Mouse (Mus musculus): ENCODE results near the gene Glrx2. TPM values are rescaled to one million over a fixed set of nuclear protein-coding genes. Genes with fewer than 3 reads are reported as not detected.
"Not testable (repeated sequence)": the region's sequence is repeated elsewhere in the genome, so short reads cannot be mapped to it uniquely, and the experiment has no call there.

Glrx2 gene
- 16.6 and 18.1 TPM in 2 replicates for polyA plus RNA-seq (2012; rRNA removed)

DNA sequence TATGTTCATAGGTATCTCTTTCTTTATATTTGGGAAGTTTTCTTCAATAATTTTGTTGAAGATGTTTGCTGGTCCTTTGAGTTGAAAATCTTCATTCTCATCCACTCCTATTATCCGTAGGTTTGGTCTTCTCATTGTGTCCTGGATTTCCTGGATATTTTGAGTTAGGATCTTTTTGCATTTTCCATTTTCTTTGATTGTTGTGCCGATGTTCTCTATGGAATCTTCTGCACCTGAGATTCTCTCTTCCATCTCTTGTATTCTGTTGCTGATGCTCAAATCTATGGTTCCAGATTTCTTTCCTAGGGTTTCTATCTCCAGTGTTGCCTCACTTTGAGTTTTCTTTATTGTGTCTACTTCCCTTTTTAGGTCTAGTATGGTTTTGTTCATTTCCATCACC lies at the start of gene Glrx2:
TSS of gene Glrx2 (plus strand) at position 301 of the 400 bp plus-strand sequence.
- DNase-seq (ENCODE audit: low read depth): not testable (repeated sequence)

DNA sequence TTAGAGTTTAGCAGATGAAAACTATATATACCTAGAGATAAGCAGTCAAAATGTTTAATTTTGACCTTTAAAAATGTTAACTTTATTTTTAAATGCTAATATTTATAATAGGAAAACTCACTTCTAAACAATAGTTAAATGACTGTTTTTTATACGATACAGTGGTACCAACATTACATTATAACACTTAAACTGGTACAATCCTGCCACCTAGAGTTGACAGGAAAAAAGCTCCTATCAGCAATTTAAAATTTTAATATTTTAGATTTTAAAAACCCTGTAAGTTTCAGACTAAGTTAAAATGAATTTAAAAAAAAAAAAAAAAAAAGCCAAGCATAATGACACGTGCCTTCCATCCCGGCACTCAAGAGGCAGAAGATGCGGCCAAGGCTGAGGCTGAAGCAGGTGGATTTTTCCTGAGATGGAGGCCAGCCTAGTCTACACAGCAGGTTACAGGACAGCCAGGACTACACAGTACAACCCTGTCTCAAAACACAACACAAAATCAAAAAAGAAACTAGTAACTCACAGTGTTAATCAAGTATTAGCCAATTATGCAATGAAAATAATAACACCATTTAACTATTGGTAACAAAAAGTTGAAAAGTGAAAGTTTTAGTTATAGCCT lies 40.3 kb upstream of the Glrx2 start:
- no peak for DNase-seq (ENCODE audit: low read depth)

DNA sequence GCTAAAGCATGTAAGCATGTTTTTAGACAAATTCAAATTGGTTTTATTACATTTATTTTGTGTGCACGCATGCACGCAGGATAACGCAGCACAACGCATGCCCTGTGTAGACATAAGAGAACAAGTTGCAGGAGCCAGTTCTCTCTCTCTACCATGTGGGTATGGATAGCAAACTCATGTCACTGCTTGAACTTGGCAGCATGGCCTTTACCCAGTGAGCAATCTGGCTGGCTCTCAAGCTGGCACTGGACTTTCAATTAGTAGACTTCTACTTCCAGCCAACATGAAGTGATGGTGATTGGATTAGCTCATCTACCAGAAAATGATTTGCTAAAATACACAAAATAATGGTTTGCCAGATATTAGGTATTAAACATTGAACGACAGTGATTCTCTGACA lies 35.0 kb upstream of the Glrx2 start:
- peak; percentile 58 for DNase-seq (ENCODE audit: low read depth)

GRCm38 (mm10) chr1:143684849-143685248 lies 31.3 kb upstream of the Glrx2 start:
- DNase-seq (ENCODE audit: low read depth): no peak

DNA sequence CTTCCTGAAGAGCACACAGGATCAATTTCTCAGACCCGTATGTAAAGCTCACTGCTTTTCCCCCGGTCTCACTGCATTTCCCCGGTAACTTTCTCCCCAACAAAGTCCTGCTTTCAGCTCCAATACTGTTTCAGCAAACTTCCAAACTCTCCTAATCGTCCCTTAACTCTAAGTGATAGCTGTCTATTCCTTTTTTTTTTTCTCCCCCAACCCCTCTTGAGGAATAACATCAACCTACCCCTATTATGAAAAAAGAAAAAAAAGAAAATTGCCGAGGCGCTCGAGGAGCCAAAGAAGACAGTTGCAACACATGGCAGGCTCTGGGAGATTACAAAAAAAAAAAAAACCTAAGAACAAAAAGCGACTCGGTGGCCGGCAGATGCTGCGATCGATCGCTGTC lies 14.4 kb upstream of the Glrx2 start:
- DNase-seq (ENCODE audit: low read depth): no peak

DNA sequence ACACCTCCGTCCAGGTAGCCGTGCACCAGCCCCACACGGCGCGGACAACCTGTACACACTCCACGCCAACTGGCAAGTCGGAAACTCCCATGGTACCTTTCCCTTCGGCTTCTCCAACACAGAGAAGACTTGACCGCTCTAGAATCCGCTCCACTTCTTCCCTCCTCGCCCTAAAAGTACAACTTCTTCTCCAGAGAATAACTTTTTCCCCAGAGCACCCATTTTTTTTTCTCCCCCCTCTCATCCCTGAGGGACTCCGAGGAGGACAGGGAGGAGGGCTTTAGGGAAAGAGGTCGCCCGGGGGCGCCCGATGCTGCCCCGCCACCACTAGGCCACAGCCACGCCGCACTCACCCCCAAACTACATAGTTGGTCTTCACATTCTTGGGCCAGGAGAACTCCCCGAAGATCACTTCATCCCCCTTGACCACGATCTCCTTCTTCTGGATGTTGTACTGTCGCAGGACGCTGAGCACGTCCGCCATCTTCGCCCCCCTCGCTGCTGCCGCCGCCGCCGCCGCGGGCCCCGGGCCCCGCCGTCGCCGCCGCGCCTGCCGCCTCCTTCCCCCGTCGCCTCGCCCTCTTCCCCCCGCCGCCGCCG lies 13.9 kb upstream of the Glrx2 start:
- no peak for DNase-seq (ENCODE audit: low read depth)

- no peak for DNase-seq (ENCODE audit: low read depth)
Measured at GRCm38 (mm10) chr1:143702741-143703262, 13.3 kb upstream of the Glrx2 start, which contains the start of gene Cdc73. Gene Cdc73, minus strand, starts transcription at chr1:143702893.

GRCm38 (mm10) chr1:143707006-143707405 lies 9.1 kb upstream of the Glrx2 start:
- no peak for DNase-seq (ENCODE audit: low read depth)

DNA sequence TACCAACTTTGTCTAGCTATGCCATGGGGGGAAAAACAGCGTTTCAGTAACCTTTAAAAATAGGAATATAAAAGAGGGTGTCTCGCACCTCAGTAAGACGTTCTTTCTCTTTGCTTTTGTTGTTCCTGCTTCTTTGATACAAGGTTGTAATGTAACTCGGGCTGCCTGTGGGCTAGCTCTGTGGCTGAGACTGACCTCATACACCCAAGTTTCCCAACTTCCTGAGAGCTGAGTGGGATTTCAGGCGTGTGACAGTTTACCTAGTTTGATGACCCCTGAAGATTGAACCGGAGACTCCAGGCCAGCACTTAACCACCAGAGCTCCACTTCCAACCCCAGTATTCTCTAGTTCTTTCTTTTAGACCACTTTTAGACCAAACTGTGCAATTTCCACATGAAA lies 7.8 kb upstream of the Glrx2 start:
- no peak for DNase-seq (ENCODE audit: low read depth)

- DNase-seq (ENCODE audit: low read depth): no peak
Measured at GRCm38 (mm10) chr1:143709966-143710626, 6.0 kb upstream of the Glrx2 start.

DNA sequence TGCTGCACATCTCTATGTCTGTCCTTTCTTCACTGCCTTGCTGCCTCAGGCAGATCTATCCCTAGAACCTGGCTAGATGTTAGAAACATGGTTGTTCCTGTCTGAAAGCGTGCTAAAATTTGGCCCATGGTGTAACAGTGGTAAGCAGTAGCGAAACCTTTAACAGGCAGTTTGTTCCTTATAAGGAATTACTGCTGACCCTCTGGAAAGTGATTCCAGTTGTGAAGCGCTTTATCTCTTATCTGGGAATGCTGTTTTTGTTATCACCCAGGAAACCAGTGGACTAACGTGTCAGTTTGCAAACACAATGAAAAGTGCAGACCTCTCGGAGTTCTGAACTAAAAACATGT lies 5.5 kb upstream of the Glrx2 start:
- DNase-seq (ENCODE audit: low read depth): no peak

DNA sequence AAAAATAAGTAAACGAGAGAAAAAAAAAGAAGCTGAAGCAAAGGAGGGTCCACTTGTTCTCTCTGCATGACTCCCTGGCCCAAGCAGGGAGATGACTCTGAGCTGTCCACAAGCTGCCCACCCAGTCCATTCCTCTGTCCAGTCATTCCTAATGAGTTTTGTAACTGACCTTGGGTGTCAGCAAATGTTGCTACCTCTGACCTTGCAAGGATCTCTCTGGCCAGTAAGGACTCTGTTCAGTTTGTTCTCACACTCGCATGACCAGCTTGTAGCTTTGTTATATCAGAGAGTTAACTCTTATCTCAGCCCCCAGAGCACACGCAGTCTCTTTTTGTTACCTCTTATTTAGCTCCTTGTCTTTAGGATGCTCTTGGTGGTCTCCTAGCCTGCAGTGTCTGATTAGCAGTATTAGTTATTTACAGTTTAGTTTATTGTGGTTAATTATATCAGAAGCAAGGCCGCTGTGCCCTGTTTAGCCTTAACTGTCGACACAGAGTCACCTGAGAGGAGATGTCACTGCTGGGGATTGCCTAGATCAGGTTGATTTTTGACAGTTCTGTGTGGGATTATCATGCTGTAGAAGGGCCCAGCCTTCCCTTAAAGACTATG lies 8.4 kb downstream of the Glrx2 start:
- no peak for DNase-seq (ENCODE audit: low read depth)

DNA sequence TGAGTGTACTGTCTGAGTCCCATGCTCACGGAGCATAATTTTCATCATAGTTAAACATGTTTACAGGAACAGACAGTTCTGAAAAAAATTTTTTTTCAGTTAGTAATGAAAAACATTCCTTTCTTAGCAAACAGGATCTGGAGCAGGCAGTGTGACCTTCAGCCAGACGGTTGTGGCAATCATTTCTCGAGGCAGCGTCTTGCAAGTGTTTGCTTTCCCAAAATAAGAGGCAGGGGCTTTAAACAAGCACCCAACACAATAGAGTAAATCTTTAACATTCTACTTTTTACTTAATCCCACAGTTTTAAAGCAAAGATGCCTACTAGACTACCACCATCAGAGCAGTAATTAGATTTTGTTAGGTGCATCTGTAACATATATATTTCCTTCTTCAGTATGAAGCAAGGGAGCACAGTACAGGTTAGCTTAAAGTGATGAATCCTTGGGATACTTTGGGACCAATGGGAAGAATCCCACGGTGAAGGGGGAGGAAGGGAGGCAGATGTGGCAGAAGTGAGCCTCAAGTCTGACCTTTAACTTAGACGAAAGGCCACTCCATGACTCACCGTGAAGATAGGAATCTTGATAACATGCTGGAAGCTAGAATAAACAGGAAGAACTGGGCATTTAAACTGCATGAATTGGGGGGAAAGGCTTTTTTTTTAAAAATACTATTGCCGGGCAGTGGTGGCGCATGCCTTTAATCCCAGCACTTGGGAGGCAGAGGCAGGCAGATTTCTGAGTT lies 11.7 kb downstream of the Glrx2 start:
- DNase-seq (ENCODE audit: low read depth): no peak

GRCm38 (mm10) chr1:143730899-143731298 lies 14.8 kb downstream of the Glrx2 start:
- no peak for DNase-seq (ENCODE audit: low read depth)

DNA sequence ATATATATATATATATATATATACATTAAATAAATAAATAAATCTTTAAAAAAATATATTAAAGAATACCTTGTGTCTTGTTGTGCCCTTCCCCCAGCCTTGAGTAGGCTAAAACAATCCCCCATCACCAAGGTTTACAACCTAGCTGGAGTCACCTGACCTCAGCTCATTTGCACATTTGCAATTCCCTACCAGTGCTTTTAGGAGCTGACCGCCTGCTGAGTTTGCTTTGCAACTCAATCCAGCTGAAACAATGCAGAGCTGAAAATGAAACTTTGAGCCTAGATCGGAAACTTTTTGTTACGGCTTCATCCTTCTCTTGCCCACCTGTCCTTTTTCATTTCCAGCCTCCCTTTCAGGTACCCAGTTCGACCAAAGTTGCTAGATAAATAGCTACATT lies 15.6 kb downstream of the Glrx2 start:
- no peak for DNase-seq (ENCODE audit: low read depth)

GRCm38 (mm10) chr1:143733914-143734410 lies 17.8 kb downstream of the Glrx2 start:
- DNase-seq (ENCODE audit: low read depth): no peak

DNA sequence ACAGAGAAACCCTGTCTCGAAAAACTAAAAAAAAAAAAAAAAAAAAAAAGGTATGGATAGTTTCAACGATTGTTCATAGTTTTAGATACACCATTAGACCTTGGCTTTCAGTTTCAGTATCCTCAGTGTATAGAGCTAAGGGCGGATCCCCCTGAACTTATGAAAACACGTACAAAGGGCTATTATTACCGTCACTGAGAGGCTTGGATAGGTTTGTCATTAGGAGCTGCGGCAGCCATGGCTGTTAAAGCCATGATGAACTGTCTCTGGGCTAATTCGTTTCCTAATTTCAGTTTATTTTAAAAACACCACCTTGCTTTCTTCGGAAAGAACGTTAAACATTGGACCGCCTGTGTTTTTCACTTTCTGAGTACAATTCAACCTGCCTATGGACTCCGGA lies 22.7 kb downstream of the Glrx2 start:
- no peak for DNase-seq (ENCODE audit: low read depth)

DNA sequence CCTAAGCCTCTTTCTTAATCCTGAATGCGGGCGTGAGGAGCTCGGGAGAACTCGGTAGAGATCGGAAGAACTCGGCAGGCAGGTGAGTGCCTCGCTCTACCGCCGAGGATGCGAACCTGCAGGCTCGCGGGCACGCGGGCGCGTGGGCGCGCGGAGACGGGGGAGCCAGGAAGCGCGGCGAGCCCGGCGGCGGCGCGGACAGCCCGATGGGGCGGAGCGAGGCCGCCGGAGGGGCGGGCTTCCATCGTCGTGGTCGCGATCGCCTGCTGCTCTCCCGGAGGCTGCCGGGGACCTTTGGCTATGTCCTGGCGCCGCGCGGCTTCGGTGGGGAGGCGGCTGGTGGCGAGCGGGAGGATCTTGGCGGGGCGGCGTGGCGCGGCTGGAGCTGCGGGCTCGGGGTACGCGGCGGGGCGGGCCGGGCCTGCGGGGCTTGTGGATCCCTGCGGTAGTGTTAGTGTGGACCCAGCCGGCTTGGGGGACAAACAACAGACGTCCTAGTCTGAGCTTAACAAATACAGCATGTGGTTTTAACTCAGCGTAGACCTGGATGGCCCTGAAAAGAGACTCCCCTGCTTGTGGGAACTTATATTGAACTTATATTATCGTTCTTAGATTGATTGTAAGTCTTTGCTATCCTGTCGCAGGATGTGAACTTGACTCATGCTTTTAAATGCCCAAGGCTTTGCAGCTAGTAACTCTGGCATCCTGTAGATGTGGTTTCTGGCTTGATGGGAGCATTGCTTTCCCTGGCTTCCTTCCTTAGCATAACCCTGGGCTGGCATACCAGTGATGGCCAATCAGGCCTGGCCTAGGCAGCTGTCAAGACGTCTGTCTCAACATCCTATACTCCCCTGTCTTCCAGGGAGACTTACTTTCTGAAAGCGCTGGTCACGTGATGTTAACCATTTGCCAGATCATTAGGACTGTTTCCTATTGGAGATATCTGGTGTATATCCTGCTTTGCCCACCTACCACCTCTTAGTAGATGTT lies 23.5 kb downstream of the Glrx2 start:
- DNase-seq (ENCODE audit: low read depth): peak; percentile 71

GRCm38 (mm10) chr1:143740581-143740980 lies 24.4 kb downstream of the Glrx2 start:
- no peak for DNase-seq (ENCODE audit: low read depth)

- no peak for DNase-seq (ENCODE audit: low read depth)
Measured at GRCm38 (mm10) chr1:143741331-143741730, 25.2 kb downstream of the Glrx2 start.

Data from gonadal fat pad, adult 2 months (tissue).